Mouse (Mus musculus) gastrocnemius, adult 2 months (tissue): ENCODE results near the gene Syvn1. TPM values are rescaled to one million over a fixed set of nuclear protein-coding genes. Genes with fewer than 3 reads are reported as not detected.
A peak's percentile ranks its signal among the peaks of the same experiment; 100 is the strongest.

Experiments
- DNase-seq: peaks from one replicate; pipeline ENCODE4 v3.0.0; 2022
- H3K27ac ChIP-seq: fragments of 200-600 bp; 2 replicates; pipeline ENCODE4 v1.8.1; 2022; ENCODE audit warnings: mild to moderate bottlenecking
- H3K4me3 ChIP-seq: fragments of 200-600 bp; 2 replicates; pipeline ENCODE4 v1.8.1; 2022; ENCODE audit warnings: mild to moderate bottlenecking, moderate library complexity
- CTCF ChIP-seq: fragments of 200-600 bp; IDR thresholded peaks from 2 replicates; pipeline ENCODE4 v1.8.1; 2022; ENCODE audit warnings: antibody characterized with exemption, mild to moderate bottlenecking, moderate library complexity
- intact Hi-C: fragments of 180-260 bp; cut with DNase I; formaldehyde crosslinking; loops from one replicate; pipeline ENCODE4 v1.15.1; 2025
- microRNA-seq: library from miRNA; unstranded; fragments of <30 nt; microRNA quantifications from one replicate; pipeline ENCODE4 v1.2.0, GENCODE M21; 2021
- total RNA-seq, 2 experiments: library from RNA; stranded (reverse); gene quantifications; 2 replicates each; pipeline ENCODE4 v1.2.3; 2021

Gene Syvn1
- total RNA-seq, 2 experiments from 2014 or later, result 17.1 to 20.6 TPM

DNA sequence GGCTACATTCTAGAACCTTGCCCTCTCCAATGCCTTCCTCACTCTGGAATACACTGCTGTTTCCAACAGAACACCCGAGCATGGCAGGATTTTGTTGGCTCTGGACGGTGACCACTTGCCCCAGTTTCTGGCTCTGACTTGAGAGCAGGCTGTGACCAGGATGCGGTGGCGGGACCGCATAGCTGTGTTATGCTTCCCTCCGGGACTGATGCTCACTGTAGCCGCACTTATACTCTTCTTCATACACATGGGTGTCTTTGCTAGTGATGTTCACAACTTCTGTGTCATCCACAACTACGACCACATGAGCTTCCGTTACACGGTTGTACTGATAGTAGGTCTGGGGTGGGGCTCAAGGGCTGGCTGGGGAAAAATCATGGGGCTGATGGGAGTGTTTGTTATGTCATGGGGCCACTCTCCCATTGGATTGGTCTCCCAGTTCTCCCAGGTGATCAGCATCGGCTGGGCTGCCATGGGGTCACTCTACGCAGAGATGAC lies 33.7 kb downstream of the Syvn1 start, which contains the start of gene Tmem262:
TSS of gene Tmem262 (plus strand) at position 51 of the 498 bp plus-strand sequence.
- no peak for TF ChIP-seq CTCF
- DNase-seq, result no peak
- intact Hi-C loops, result no loop called here
- H3K4me3 ChIP-seq, result no peak within 1 kb of the TSS
- no peak within 1 kb of the TSS for H3K27ac ChIP-seq

DNA sequence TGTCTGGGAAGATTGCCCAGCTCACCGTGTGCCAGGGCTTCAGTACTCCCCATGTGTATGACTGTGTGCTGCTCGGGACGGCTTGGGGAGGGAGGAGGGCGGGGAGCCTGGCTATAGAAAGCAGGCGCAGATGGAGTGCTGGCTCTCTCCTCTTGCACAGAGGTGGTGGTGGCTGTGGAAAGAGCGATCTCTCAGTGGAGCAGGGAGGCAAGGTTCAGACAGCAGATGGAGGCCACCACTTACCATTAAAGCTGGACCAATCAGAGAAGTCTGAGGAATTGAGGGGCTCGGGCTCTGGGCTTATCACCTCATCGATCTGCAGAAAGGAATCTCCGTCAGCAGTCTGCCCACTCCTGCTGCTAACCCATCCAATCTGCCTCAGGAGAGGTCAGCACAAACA lies 35.8 kb downstream of the Syvn1 start, which contains the start of gene Gm28374:
TSS of gene Gm28374 (minus strand) at position 101 of the 400 bp plus-strand sequence.
- TF ChIP-seq CTCF, result no peak
- Histone ChIP-seq H3K27ac (no peak within 1 kb of the TSS), H3K4me3 (no peak within 1 kb of the TSS)
- intact Hi-C loops, result no loop called here
- DNase-seq, result no peak

DNA sequence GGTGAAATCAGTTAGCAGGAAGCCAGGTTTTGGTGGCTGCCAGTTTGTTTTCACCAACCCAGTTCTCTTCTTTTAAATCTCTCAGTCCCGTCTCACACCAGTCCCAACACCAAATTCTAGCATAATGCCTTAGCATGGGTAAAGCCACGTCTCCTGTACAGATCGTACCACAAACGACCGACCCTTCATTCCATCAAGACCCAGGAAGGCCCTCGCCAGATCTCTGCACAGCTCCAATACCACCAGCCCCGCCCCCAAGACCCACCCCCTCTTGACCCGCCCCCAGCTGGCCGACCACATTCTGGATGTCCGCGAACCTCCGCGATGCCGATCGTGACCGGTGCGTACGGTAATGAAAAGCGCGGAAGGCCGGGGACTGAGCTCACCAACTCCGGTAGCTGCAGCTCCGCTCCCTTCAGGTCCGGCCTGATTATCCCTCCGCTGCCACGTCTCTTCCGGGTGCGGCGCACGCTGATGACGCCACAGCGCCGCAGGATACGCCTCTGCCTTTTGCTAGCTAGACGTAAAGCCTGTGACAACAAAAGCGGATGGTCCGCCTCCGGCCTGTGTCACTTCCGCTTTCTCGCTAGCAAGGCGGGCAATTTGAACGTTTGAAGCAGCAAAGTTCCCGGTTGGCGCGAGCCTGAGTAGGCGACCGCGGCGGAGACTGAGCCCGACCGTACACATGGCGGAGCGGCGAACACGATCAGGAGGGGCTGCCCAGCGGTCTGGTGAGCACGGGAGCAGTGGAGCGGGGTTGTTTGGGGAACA lies 38.3 kb downstream of the Syvn1 start, which contains the start of the genes Zfpl1 and Cdca5:
TSS of gene Zfpl1 (minus strand) at position 479 of the 771 bp plus-strand sequence.
TSS of gene Cdca5 (plus strand) at position 506 of the 771 bp plus-strand sequence.
- no peak for TF ChIP-seq CTCF
- Histone ChIP-seq H3K4me3 (peak within 1 kb of the TSS; percentile 86), H3K27ac (peak within 1 kb of the TSS; percentile 86)
- peak; percentile 96 for DNase-seq
- intact Hi-C loops, result loop anchor here (1.0 to 2.0 kb wide), 2 partner anchors 27 to 32 kb away; partner anchors contain the start of genes Fau and Mrpl49

DNA sequence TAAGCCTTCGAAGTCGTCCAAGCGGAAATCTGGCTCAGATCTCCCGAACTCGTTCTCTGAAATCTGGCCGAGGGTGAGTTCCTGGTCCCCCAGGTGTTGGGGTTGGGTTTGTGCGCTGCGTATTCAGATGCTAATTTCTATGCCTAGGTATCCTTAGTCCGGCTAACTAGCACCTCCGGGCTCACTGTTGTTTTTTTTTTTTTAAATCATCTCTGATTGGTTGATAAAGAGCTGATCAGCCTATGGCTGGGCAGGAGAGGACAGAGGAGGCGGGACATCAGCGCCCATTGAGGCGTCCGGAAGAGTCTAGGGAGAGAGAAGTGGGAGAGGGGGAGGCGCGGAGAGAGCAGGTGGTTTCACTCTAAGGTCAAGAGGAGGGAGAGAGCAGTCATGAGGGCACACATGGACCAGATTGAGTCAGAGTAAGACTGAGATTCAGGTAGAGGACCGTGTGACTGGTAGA lies 39.1 kb downstream of the Syvn1 start:
- DNase-seq, result no peak
- Histone ChIP-seq H3K4me3 (peak overlapping the region; percentile 86), H3K27ac (no peak overlapping the region)
- intact Hi-C loops, result loop anchor here (2.0 kb wide), 1 partner anchor 31 kb away; no protein-coding TSS in a partner anchor
- no peak for TF ChIP-seq CTCF

DNA sequence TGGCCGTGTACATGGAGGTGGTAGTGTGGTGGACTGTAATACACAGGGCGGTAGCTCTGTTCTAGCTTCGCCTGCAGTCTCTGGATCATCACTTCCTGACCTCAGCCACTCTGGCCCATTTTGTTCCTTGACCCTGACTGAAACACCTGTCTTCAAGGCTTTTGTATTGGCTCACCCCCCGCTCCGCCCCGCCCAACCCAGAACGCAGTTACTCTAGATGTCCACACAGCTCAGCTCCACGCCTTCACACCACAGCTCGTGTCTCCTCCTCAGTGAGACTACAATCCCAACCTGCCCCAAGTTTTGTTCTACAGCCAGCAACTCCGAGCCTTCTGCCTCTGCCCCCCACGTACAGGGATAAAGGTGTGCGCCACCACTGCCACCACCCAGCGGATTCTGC lies 42.5 kb downstream of the Syvn1 start:
- no peak for DNase-seq
- no peak overlapping the region for H3K4me3 ChIP-seq
- no peak overlapping the region for H3K27ac ChIP-seq
- intact Hi-C loops, result no loop called here
- no peak for TF ChIP-seq CTCF

DNA sequence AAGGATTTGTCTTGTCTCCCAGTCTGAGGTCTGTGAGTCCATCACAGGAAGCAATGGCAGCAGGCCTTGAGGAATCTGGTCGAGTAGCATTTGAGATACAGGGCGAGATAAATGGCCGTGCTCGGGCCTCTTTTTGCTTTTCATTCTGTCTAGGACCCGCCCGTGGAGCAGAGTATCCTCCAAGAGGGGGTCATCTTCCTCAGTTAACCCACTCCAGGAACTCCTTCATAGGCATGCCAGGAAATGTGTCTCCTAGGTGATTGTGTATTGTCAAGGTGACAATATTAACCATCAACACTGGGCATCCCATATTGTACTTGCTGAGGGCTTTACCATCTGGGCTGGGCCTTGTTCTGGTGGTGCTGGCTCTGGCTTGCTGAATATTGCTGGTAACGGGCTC lies 47.7 kb downstream of the Syvn1 start, which contains the start of gene AC131692.1:
TSS of gene AC131692.1 (plus strand) at position 301 of the 400 bp plus-strand sequence.
- Histone ChIP-seq H3K27ac (no peak within 1 kb of the TSS), H3K4me3 (no peak within 1 kb of the TSS)
- DNase-seq, result no peak
- intact Hi-C loops, result no loop called here
- TF ChIP-seq CTCF, result no peak

DNA sequence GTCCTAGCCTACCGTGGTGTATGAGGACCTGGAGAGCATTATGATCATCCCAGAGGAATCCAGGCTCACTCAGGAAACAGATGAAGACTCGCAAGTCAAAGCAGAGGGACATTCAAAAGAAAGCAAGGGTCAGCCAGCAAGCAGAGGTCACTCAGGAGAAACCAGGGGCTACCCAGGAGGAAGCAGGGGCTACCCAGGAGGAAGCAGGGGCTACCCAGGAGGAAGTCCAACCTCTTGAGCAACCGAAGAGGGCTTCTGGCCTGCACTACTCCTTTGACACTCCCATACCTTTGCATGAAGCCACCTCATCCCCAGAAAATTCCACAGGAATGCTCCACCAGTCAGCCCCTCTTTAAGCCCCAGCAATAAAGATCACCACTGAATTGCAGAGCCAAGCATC lies 51.5 kb downstream of the Syvn1 start:
- no peak overlapping the region for H3K27ac ChIP-seq
- DNase-seq, result no peak
- no peak for TF ChIP-seq CTCF
- intact Hi-C loops, result no loop called here
- H3K4me3 ChIP-seq, result no peak overlapping the region

DNA sequence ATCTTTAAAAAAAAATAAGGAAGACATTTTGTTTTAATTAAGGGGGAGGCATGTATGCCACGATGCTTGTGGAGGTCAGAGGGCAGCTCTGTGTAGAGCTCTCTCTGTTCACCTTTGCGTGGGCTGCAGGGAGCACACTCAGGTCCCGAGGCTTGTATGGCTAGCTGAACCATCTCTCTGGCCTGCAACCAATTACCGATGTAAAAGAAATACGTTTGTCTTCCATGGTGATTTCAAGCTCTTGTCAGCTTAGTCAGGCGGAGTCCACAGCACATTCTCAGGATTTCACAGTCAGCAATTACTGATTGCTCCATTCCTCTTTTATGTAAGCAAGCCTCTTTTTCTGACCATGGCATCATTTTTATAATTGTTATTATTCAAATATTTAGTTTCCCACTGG lies 54.8 kb downstream of the Syvn1 start:
- intact Hi-C loops, result no loop called here
- no peak for DNase-seq
- no peak overlapping the region for H3K4me3 ChIP-seq
- no peak for TF ChIP-seq CTCF
- H3K27ac ChIP-seq, result no peak overlapping the region

DNA sequence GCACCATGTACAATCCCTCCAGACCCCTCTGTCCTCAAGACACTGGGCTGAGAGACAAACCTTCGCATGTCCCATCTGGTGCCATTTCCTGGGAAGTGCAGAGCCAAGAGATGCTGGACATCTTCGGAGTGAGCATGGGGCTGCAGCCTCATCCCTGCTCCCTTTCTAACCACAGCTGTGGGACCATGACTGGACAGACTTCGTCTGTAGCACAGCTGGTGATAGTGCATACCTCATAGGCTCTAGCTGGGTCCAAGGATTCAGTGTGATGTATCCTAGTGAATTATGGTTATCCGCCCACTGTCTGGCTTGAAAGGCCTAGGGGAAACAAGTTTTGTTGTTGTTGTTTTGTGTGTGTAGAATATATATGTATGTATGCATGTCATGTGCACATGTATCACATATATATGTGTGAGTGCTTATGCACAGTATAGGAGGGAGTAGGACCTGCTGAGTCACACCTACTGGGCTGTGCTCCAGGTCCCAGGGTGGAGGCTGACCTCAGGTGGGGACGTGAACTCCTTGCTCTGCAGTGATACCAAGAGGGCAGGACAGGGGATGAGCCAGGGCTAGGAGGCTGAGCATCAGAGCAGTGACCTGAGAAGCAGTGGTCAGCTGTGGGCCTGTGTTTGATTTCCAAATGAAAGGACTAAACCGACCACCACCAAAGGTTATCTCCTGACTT lies 55.9 kb downstream of the Syvn1 start:
- no peak overlapping the region for H3K4me3 ChIP-seq
- no peak for DNase-seq
- intact Hi-C loops, result no loop called here
- no peak for TF ChIP-seq CTCF
- no peak overlapping the region for H3K27ac ChIP-seq

Small RNAs within 50 kb of the gene (microRNA-seq; reads per million reads assigned to microRNA genes)
- gene Mir6988, result not detected

Other genes with a start within 250 kb of the Syvn1 start
- 1 to 10 TPM; 3.4 to 4.0 TPM for gene Frmd8, start 171.3 kb upstream of the Syvn1 start, total RNA-seq
- under 1 TPM; 0.79 to 0.84 TPM for gene Slc25a45, start 168.8 kb upstream of the Syvn1 start, total RNA-seq
- under 1 TPM; 0.10 to 0.20 TPM for gene Tigd3, start 152.4 kb upstream of the Syvn1 start, total RNA-seq
- 10 to 100 TPM; 87.8 to 88.4 TPM for gene Dpf2, start 133.6 kb upstream of the Syvn1 start, total RNA-seq
- 10 to 100 TPM in 1 of 2 experiments, 1 to 10 TPM in 1; 8.2 to 14.3 TPM for gene Cdc42ep2, start 121.8 kb upstream of the Syvn1 start, total RNA-seq
- gene Pola2, start 82.4 kb upstream of the Syvn1 start, total RNA-seq, result 1 to 10 TPM; 8.9 to 9.2 TPM
- gene Slc22a20, start 60.4 kb upstream of the Syvn1 start, total RNA-seq, result not detected
- gene Capn1, start 30.7 kb upstream of the Syvn1 start, total RNA-seq, result 10 to 100 TPM; 87.0 to 93.7 TPM
- gene Mrpl49, start 11.2 kb downstream of the Syvn1 start, total RNA-seq, result 10 to 100 TPM; 24.6 to 30.9 TPM
- gene Fau, start 11.3 kb downstream of the Syvn1 start, total RNA-seq, result 100 to 1,000 TPM; 410 to 473 TPM
- gene Znhit2, start 14.6 kb downstream of the Syvn1 start, total RNA-seq, result 1 to 10 TPM; 8.3 to 8.5 TPM
- 1 to 10 TPM; 4.6 TPM for gene Tm7sf2, start 21.8 kb downstream of the Syvn1 start, total RNA-seq
- 10 to 100 TPM; 20.6 to 23.9 TPM for gene Vps51, start 30.7 kb downstream of the Syvn1 start, total RNA-seq
- gene Tmem262, start 33.5 kb downstream of the Syvn1 start, total RNA-seq, result not detected
- not detected for gene Gm28374, start 35.7 kb downstream of the Syvn1 start, total RNA-seq
- gene Zfpl1, start 38.4 kb downstream of the Syvn1 start, total RNA-seq, result 10 to 100 TPM; 11.2 to 13.1 TPM
- gene Cdca5, start 38.4 kb downstream of the Syvn1 start, total RNA-seq, result not detected
- not detected for gene AC131692.1, start 47.8 kb downstream of the Syvn1 start, total RNA-seq
- not detected for gene Naaladl1, start 59.2 kb downstream of the Syvn1 start, total RNA-seq
- 1 to 10 TPM; 9.2 to 9.3 TPM for gene Sac3d1, start 72.1 kb downstream of the Syvn1 start, total RNA-seq
- gene Snx15, start 81.7 kb downstream of the Syvn1 start, total RNA-seq, result 10 to 100 TPM in 1 of 2 experiments, 1 to 10 TPM in 1; 9.0 to 10.0 TPM
- under 1 TPM; 0.23 to 0.75 TPM for gene Batf2, start 94.4 kb downstream of the Syvn1 start, total RNA-seq
- 10 to 100 TPM; 57.5 to 70.8 TPM for gene Arl2, start 95.0 kb downstream of the Syvn1 start, total RNA-seq
- not detected for gene Majin, start 137.8 kb downstream of the Syvn1 start, total RNA-seq
- gene Gpha2, start 179.8 kb downstream of the Syvn1 start, total RNA-seq, result not detected
- gene Ppp2r5b, start 189.3 kb downstream of the Syvn1 start, total RNA-seq, result 10 to 100 TPM; 35.6 to 37.7 TPM
- 10 to 100 TPM; 18.4 to 19.0 TPM for gene Atg2a, start 195.1 kb downstream of the Syvn1 start, total RNA-seq
- 10 to 100 TPM; 28.4 to 32.3 TPM for gene Ehd1, start 230.1 kb downstream of the Syvn1 start, total RNA-seq